Mouse (Mus musculus): Measurements from ENCODE around the gene Gm20671. TPM values are rescaled to one million over a fixed set of nuclear protein-coding genes. Genes with fewer than 3 reads are reported as not detected.
A peak's percentile ranks its signal among the peaks of the same experiment; 100 is the strongest.
"Not testable (repeated sequence)": the region's sequence is repeated elsewhere in the genome, so short reads cannot be mapped to it uniquely, and the experiment has no call there.

Gene Gm20671
- polyA plus RNA-seq, 1 experiment from 2014 or later: not detected

GRCm38 (mm10) chr5:32747650-32748375 is 79.1 kb downstream of the Gm20671 start:
- Histone ChIP-seq H3K27ac (ENCODE audit: low read depth, low read length) (no peak overlapping the region), H3K36me3 (ENCODE audit: control insufficient read depth, insufficient read depth, low read length) (no peaks in the 10 kb centered on the region), H3K9ac (ENCODE audit: low read length) (no peak overlapping the region), H3K9me3 (ENCODE audit: control insufficient read depth, low read length) (no peaks in the 10 kb centered on the region), H3K4me3 (ENCODE audit: low read depth, low read length) (no peak overlapping the region), H3K27me3 (ENCODE audit: control insufficient read depth, insufficient read depth, low read length) (no peaks in the 10 kb centered on the region), H3K4me1 (replicated peaks; ENCODE audit: control insufficient read depth, insufficient read depth, low read length) (peaks cover 4% of the 10 kb centered on the region; the same call in 1 of the 2 replicates), H3K4me2 (ENCODE audit: low read depth, low read length, severe bottlenecking) (no peak overlapping the region)
- WGBS: 71% methylated on average over 6 of the region's 6 CpGs
- DNase-seq (ENCODE audit: low spot score): no peak
- no peak for ATAC-seq (replicated peaks; ENCODE audit: low FRiP score)

- Histone ChIP-seq H3K9ac (ENCODE audit: low read length) (peak overlapping the region; percentile 48), H3K27ac (ENCODE audit: low read depth, low read length) (no peak overlapping the region), H3K4me3 (ENCODE audit: low read depth, low read length) (peak overlapping the region; percentile 9), H3K4me2 (ENCODE audit: low read depth, low read length, severe bottlenecking) (peak overlapping the region; percentile 35; the same call in 1 of the 2 replicates), H3K36me3 (ENCODE audit: control insufficient read depth, insufficient read depth, low read length) (no peaks in the 10 kb centered on the region), H3K9me3 (ENCODE audit: control insufficient read depth, low read length) (no peaks in the 10 kb centered on the region), H3K27me3 (ENCODE audit: control insufficient read depth, insufficient read depth, low read length) (no peaks in the 10 kb centered on the region), H3K4me1 (replicated peaks; ENCODE audit: control insufficient read depth, insufficient read depth, low read length) (peaks cover 4% of the 10 kb centered on the region; the same call in 1 of the 2 replicates)
- DNase-seq (ENCODE audit: low spot score) (no peak), ATAC-seq (replicated peaks; ENCODE audit: low FRiP score) (no peak; the same call in 1 of the 2 replicates)
- 9% methylated on average over 10 of the region's 10 CpGs for WGBS
Observed at GRCm38 (mm10) chr5:32745705-32746655, 80.9 kb downstream of the Gm20671 start.

DNA sequence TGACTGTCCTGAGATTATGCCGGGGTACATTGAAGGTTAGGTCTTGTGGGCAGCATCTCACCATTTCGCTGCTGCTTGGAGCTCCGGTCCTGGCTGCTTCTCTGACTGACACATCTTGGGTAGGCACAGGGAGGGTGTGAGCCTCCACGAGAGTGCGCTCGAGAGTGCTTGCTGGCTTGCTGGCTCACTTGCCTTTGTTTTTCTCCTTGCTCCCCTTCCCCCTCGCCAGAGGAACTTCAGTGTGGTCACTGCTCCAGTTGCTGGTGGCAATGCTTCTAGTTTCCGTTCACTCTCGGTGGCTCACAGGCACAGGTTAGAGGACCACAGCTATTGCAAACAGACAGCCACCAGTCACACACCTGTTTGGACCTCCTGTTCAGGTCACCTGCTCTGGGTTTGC is 84.8 kb downstream of the Gm20671 start:
- no peak overlapping the region for H3K27ac ChIP-seq (ENCODE audit: low read depth, low read length)
- peak; percentile 62 for DNase-seq (ENCODE audit: low spot score)
- no peaks in the 10 kb centered on the region for H3K27me3 ChIP-seq (ENCODE audit: control insufficient read depth, insufficient read depth, low read length)
- H3K4me1 ChIP-seq (replicated peaks; ENCODE audit: control insufficient read depth, insufficient read depth, low read length): peaks cover 4% of the 10 kb centered on the region; the same call in 1 of the 2 replicates
- ATAC-seq (replicated peaks; ENCODE audit: low FRiP score): no peak
- 48% methylated on average over 9 of the region's 9 CpGs for WGBS
- no peaks in the 10 kb centered on the region for H3K9me3 ChIP-seq (ENCODE audit: control insufficient read depth, low read length)
- no peaks in the 10 kb centered on the region for H3K36me3 ChIP-seq (ENCODE audit: control insufficient read depth, insufficient read depth, low read length)
- no peak overlapping the region for H3K4me2 ChIP-seq (ENCODE audit: low read depth, low read length, severe bottlenecking)
- H3K4me3 ChIP-seq (ENCODE audit: low read depth, low read length): no peak overlapping the region
- H3K9ac ChIP-seq (ENCODE audit: low read length): no peak overlapping the region

- not testable (repeated sequence) for H3K9ac ChIP-seq (ENCODE audit: low read length); H3K4me2 ChIP-seq (ENCODE audit: low read depth, low read length, severe bottlenecking); H3K9me3 ChIP-seq (ENCODE audit: control insufficient read depth, low read length); H3K4me3 ChIP-seq (ENCODE audit: low read depth, low read length); H3K4me1 ChIP-seq (replicated peaks; ENCODE audit: control insufficient read depth, insufficient read depth, low read length); H3K27me3 ChIP-seq (ENCODE audit: control insufficient read depth, insufficient read depth, low read length); H3K27ac ChIP-seq (ENCODE audit: low read depth, low read length); DNase-seq (ENCODE audit: low spot score); ATAC-seq (replicated peaks; ENCODE audit: low FRiP score); H3K36me3 ChIP-seq (ENCODE audit: control insufficient read depth, insufficient read depth, low read length)
- 73% methylated on average over 4 of the region's 4 CpGs for WGBS
Observed at GRCm38 (mm10) chr5:32741377-32741776, 85.5 kb downstream of the Gm20671 start.

GRCm38 (mm10) chr5:32740850-32741249 is 86.1 kb downstream of the Gm20671 start:
- H3K27ac ChIP-seq (ENCODE audit: low read depth, low read length): not testable (repeated sequence)
- 91% methylated on average over 8 of the region's 8 CpGs for WGBS

DNA sequence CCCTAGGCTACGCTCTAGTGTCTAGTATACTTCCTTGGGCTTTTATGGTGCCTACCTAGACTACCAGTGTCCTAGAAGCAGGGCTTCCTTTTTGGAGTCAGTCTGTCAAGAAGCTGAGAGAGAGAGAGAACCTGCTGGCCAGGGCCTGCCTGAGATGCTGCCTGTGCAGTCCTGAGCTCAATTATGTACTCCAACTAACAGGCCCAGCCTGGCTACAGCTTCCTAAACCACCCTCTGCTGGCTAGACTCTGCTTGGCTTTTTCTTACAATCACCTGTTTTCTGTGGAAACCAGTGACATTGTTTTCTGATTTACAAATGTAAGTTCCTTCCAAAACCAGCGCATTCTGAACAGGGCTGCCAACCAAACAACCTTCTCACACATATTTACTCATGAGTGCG is 86.8 kb downstream of the Gm20671 start:
- WGBS: 98% methylated on average over 3 of the region's 3 CpGs
- no peaks in the 10 kb centered on the region for H3K36me3 ChIP-seq (ENCODE audit: control insufficient read depth, insufficient read depth, low read length)

More at GRCm38 (mm10) chr5:32740850-32741249, 86.1 kb downstream of the Gm20671 start:
- not testable (repeated sequence) for H3K4me1 ChIP-seq (replicated peaks; ENCODE audit: control insufficient read depth, insufficient read depth, low read length); H3K36me3 ChIP-seq (ENCODE audit: control insufficient read depth, insufficient read depth, low read length); H3K4me2 ChIP-seq (ENCODE audit: low read depth, low read length, severe bottlenecking); H3K9me3 ChIP-seq (ENCODE audit: control insufficient read depth, low read length); DNase-seq (ENCODE audit: low spot score); H3K9ac ChIP-seq (ENCODE audit: low read length); H3K27me3 ChIP-seq (ENCODE audit: control insufficient read depth, insufficient read depth, low read length); ATAC-seq (replicated peaks; ENCODE audit: low FRiP score); H3K4me3 ChIP-seq (ENCODE audit: low read depth, low read length)

DNA sequence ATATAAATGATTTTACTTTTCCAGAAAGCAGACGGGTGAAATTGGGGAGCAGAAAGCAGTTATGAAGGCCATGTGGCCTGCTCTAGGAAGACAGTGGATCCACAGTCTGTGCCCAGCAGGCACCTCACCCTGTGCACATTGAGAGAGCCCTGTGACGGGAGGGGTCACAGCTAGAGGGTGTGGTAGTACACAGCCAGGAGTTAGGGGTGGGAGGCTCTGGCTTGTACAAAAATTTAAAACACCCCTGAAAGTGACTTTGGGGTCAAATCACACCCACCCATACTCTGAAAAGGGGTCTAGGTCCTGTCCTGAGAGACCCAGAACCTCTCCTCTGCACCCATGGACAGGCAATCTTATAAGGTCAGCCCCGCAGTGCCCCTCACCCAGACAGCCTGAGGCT is 90.1 kb downstream of the Gm20671 start:
- not testable (repeated sequence) for H3K9ac ChIP-seq (ENCODE audit: low read length); H3K36me3 ChIP-seq (ENCODE audit: control insufficient read depth, insufficient read depth, low read length); H3K27me3 ChIP-seq (ENCODE audit: control insufficient read depth, insufficient read depth, low read length); H3K9me3 ChIP-seq (ENCODE audit: control insufficient read depth, low read length); H3K4me1 ChIP-seq (replicated peaks; ENCODE audit: control insufficient read depth, insufficient read depth, low read length); H3K4me2 ChIP-seq (ENCODE audit: low read depth, low read length, severe bottlenecking); DNase-seq (ENCODE audit: low spot score); H3K4me3 ChIP-seq (ENCODE audit: low read depth, low read length); ATAC-seq (replicated peaks; ENCODE audit: low FRiP score); H3K27ac ChIP-seq (ENCODE audit: low read depth, low read length)
- WGBS: 96% methylated on average over 3 of the region's 3 CpGs

More for the DNA sequence above, 86.8 kb downstream of the Gm20671 start:
- no peak overlapping the region for H3K4me3 ChIP-seq (ENCODE audit: low read depth, low read length)
- no peak overlapping the region for H3K9ac ChIP-seq (ENCODE audit: low read length)
- no peaks in the 10 kb centered on the region for H3K9me3 ChIP-seq (ENCODE audit: control insufficient read depth, low read length)
- no peak overlapping the region for H3K27ac ChIP-seq (ENCODE audit: low read depth, low read length)
- no peak for ATAC-seq (replicated peaks; ENCODE audit: low FRiP score)
- H3K27me3 ChIP-seq (ENCODE audit: control insufficient read depth, insufficient read depth, low read length): no peaks in the 10 kb centered on the region
- no peak for DNase-seq (ENCODE audit: low spot score)
- no peaks in the 10 kb centered on the region for H3K4me1 ChIP-seq (replicated peaks; ENCODE audit: control insufficient read depth, insufficient read depth, low read length)
- H3K4me2 ChIP-seq (ENCODE audit: low read depth, low read length, severe bottlenecking): no peak overlapping the region

DNA sequence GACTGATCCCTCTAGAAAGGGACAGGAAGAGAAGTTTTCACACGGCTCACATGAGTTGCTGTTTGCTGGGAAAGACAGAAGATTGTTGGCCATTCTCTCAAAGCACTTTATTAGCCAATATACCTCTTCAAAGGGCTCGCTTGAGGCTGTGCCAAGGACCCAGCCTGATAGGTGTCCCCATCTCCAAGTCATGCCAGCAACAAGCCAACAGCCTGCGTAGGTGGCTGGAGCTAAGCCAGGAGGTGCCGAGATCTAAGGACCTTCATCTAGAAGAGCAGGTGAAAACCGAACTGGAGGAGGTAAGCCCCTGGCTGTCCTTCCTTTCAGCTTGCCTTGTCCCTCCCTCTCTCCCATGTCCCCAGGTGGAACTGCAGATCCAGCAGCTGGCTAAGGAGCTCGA is 91.1 kb downstream of the Gm20671 start:
- Histone ChIP-seq H3K4me2 (ENCODE audit: low read depth, low read length, severe bottlenecking) (no peak overlapping the region), H3K9ac (ENCODE audit: low read length) (no peak overlapping the region), H3K27me3 (ENCODE audit: control insufficient read depth, insufficient read depth, low read length) (no peaks in the 10 kb centered on the region), H3K27ac (ENCODE audit: low read depth, low read length) (no peak overlapping the region), H3K36me3 (ENCODE audit: control insufficient read depth, insufficient read depth, low read length) (no peaks in the 10 kb centered on the region), H3K9me3 (ENCODE audit: control insufficient read depth, low read length) (no peaks in the 10 kb centered on the region), H3K4me1 (replicated peaks; ENCODE audit: control insufficient read depth, insufficient read depth, low read length) (no peaks in the 10 kb centered on the region), H3K4me3 (ENCODE audit: low read depth, low read length) (no peak overlapping the region)
- 90% methylated on average over 6 of the region's 6 CpGs for WGBS
- ATAC-seq (replicated peaks; ENCODE audit: low FRiP score): no peak
- DNase-seq (ENCODE audit: low spot score): no peak
